Mouse (Mus musculus): ENCODE measurements around the gene Gm14214. TPM values are rescaled to one million over a fixed set of nuclear protein-coding genes. Genes with fewer than 3 reads are reported as not detected.

Gm14214 gene
- total RNA-seq, 2 experiments from 2014 or later, result not detected

DNA sequence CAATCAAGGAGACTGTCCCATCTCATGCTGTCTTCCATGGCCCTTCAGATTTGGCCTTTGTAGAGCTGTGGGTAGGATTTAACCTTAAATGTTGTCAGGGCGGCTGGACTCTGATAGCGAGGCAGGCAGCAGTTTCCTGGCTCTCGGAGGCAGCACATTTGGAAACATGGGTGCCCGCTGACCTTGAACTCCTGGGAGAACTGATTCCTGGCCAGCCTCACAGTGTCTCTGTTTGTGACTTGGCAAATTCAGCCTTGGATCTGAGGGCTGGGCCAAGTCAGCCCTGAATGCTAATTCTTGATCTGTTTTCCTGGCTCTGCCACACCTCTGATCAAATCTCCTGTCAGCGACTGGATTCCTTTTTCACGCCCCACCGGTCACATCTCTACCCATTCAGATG, 6.7 kb upstream of the Gm14214 start:
- DNase-seq (ENCODE audit: low spot score), result no peak

DNA sequence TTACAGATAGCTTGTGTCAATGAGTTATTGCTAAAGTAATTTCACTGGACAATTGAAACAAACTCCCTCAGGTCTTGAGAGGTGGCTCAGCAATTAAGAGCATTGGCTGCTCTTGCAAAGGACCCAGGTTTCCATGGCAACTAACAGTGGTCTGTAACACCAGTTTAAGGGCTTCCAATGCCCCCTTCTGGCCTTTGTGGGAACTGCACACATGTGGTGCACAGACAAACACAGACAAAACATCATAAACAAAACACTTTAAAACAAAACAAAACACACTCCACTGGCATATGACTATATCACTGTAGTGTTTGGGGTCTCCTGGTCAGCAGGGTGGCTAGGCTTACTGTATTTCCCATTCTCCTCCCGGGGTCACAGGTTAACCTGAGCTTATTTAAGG, 4.2 kb upstream of the Gm14214 start:
- DNase-seq (ENCODE audit: low spot score), result no peak

DNA sequence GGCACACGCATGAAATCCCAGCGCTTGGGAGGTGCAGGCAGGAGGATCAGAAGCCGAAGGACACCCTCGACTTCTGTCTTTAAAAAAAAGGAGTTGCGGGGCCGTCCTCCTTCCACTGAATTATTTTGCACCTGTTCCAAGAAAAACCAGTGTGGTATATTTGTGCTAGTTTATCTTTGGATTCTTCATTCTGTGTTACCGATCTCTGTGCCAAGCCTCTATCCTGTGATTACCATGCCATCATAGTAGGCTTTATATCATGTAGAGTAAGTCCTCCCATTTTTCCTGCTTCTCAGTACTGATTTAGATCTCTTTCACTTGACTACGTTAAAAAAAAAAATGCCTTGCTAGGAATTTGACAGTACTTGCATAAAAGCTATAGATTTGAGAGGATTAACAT, 1.8 kb upstream of the Gm14214 start:
- no peak for DNase-seq (ENCODE audit: low spot score)

DNA sequence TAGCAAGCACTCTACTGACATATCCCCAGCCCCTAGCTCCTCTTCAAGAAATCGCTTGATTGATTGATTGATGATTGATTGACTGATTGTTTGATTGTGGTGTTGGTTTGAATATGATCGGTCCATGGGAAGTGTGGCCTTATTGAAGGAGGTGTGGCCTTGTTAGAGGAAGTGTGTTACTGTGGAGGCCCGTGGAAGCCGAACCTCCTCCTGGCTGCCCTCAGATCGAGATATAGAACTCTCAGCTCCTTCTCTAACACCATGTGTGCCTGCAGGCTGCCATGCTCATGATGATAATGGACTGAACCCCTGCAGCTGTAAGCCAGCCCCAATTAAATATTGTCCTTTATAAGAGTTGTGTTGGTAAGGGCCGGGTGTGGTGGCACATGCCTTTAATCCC, 2.8 kb downstream of the Gm14214 start:
- DNase-seq (ENCODE audit: low spot score), result no peak

- no peak for DNase-seq (ENCODE audit: low spot score)
Measured at GRCm38 (mm10) chr2:154765554-154766008, 4.2 kb downstream of the Gm14214 start.

GRCm38 (mm10) chr2:154764828-154765497, 4.9 kb downstream of the Gm14214 start:
- no peak for DNase-seq (ENCODE audit: low spot score)

DNA sequence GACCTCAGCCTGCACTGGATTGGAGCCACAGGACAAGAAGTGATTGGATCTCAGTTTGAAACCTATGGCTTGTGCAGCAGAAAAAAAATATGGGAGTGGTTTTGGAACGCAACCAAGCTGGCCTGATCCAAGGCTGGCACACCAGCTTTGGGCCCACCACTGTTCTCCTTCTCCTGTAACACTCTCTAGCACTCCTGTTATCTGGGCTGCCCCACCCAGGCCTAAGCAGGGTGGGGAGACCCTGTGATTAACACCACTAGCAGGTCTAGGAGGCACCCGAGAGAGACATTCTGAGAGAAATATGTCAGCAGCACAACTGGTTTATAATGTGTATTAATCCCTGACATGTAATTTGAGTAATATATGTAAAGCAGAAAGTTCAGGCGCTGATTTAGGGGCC, 6.6 kb downstream of the Gm14214 start:
- DNase-seq (ENCODE audit: low spot score), result no peak

DNA sequence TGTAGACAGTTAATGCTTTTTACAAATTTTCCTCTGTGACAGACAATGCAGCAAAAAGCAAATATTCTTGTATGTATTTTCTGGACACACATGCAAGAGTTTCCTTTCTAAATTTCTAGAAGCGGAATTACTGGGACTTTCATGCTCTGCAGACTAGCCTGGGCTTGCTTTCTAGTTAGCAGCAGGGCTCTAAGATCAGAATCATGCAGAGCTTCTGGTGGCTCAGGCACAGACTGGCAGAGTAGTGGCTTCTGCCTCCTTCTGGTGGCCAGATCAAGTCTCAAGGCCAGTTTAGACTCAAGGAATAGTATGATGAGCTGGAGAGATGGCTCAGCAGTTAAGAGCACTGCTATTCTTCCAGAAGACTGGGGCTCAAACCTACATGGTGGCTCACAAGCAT, 11.4 kb downstream of the Gm14214 start:
- no peak for DNase-seq (ENCODE audit: low spot score)

DNA sequence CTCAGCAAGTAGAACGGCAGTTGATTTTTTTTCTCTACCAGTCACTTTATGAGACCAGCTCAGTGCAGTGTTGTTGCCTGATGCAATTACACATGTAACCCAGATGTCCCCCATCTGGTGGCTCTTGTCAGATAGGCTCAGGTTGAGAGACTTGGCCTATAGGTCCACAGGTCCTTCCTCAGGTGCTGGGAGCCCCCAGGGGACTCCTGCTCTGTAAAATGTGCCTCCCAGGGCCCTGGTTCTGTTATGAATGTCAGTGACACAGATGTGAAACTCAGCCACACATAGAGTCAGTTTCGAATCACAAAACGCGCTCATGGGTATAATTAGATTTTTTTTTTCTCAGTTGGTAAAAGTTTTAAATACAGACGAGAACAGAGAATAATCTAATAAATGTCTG, 12.1 kb downstream of the Gm14214 start:
- DNase-seq (ENCODE audit: low spot score), result no peak

- DNase-seq (ENCODE audit: low spot score), result no peak
Measured at GRCm38 (mm10) chr2:154755791-154756190, 14.0 kb downstream of the Gm14214 start.

- DNase-seq (ENCODE audit: low spot score), result no peak
Measured at GRCm38 (mm10) chr2:154754068-154754560, 15.7 kb downstream of the Gm14214 start.

GRCm38 (mm10) chr2:154751924-154752323, 17.9 kb downstream of the Gm14214 start:
- DNase-seq (ENCODE audit: low spot score), result no peak

GRCm38 (mm10) chr2:154749046-154750036, 20.5 kb downstream of the Gm14214 start:
- no peak for DNase-seq (ENCODE audit: low spot score)

DNA sequence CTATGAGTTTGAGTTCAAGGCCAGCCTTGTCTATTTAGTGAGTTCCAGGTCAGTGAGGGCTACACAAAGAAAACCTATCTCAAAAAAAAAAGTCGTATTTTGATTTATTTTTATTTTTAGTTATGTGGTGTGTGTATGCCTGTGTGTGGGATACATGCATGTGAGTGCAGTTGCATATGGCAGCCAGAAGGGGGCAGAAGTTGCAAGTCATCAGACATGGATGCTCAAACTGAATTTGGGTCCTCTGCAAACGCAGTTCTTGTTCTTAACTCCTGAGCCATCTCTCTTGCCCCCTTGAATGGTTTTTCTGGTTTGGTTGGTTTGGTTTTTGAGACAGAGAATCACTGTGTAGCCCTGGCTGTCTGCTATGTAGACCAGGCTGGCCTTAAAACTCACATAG, 21.4 kb downstream of the Gm14214 start:
- DNase-seq (ENCODE audit: low spot score), result no peak

DNA sequence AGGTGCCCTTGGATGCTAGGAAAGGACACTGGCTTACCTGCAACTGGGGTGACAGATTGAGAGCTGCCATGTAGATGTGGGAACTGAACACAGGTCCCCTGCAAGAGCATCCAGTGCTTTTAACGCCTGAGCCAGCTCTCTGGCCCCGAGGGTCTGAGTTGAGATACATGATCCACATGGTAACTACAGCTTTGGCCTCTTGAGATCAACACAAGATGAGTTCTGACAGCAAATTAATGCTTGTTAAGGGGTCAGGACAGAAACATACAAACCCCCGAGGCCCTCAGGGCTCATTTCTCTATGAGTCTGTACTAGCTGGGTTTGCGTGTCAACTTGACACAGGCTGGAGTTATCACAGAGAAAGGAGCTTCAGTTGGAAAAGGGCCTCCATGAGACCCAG, 25.9 kb downstream of the Gm14214 start:
- no peak for DNase-seq (ENCODE audit: low spot score)

DNA sequence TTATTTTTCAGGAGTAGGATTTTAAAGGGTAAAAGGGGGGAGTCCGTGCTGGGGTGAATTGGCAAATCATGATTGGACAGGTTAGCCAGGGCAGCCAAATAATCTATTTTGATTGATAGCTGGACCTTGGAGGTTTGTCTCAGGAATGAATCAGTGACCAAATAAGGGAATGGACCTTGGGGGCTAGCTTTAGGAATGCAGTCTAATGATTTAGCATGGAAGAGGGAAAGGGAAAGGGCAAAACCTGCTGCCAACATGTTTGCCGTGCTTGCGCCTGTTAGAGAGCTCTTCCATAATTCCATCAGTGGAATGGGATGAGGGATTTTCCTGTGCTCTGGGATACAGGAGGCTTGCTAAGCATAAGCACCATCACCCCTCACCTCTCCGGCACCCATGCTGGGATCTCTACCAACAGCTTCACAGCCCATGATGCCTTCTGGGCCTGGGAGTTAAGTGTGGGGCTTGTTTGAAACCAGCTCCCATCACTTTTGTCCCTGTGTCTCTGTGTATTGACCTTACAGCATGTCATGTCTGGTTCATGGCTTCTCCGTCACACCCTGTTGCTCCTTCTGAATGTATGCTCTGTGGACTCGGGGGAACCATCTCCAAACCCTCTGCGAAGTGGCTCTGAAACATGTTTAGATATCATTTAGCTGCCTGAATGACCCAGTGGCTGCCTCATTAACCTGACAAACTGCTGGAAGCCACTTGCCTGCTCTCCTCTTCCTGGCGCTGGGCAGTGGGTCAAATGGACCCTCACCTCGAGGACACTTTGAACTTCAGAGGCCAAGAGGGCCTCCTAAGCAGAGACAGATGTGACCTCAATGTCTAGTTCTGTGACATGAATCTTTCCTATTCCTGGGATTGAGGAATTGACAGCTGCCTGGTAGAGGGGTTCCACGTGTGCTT, 26.7 kb downstream of the Gm14214 start:
- no peak for DNase-seq (ENCODE audit: low spot score)

DNA sequence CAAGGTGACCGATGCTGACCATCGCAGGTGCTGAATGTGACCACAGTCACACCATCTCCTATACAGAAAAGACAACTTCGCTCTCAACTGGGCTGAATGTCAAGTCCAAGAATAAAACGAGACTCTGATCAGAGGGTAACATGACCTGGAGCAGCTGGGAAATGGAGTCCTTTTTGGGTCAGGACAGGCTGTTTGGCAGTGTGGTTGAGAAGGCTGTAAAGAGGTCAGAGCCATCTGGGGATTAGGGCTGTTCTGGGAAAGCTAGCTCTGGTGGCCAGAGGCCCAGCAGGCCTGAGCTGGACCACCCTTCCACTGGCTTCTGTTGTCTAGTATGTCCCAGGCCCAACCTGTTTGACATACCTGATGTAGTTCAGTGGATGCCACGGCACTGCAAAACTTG, 31.2 kb downstream of the Gm14214 start:
- peak; percentile 24 for DNase-seq (ENCODE audit: low spot score)

GRCm38 (mm10) chr2:154735986-154736385, 33.8 kb downstream of the Gm14214 start:
- DNase-seq (ENCODE audit: low spot score), result no peak

DNA sequence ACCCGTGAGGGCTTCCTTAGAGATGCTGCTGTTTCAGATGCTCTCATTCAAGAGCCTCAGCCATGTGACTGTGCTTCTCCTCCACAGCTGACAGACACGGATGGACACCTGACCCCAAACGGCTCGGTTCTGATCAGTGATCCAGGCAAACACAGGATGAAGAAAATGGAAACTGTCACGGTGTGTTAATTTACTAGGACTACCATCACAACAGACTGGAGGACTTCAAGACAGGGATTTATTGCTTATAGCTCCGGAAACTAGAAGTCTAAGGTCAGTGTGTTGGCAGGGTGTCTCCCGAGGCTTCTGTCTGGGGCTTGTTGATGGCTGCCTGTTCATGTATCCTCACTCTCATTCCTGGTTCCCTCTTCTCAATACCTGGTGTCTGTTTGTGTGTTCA, 34.4 kb downstream of the Gm14214 start:
- DNase-seq (ENCODE audit: low spot score), result no peak

- DNase-seq (ENCODE audit: low spot score), result no peak
Measured at GRCm38 (mm10) chr2:154734977-154735376, 34.9 kb downstream of the Gm14214 start.

DNA sequence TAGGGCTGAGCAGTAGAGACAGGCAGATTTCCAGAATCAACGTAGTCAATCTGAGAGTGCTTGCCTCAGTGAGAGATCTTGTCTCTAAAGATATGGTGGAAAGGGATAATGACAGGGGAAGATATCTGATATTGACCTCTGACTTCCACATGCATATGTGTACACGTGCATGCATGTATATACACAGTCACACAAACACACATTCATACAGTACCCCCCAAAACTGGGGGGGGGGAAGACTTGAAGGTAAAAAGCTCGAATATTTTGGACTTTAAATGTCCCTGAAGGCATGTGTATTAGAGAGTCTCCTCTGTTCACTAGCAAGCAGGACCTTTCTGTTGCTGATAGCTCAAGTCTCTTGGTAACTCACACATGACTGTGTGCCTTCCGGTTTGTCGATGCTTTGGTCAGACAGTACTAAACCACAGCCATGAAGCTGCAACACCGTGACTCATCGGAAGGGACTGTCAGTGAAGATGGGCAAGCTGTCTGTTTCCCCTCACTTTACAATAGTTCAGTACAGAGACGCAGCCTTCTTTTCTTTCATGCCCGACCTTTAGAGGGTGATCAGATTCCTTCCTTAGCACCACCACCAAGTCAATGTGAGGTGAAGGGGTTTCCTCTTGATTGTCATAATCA, 37.2 kb downstream of the Gm14214 start:
- DNase-seq (ENCODE audit: low spot score), result no peak
